Mouse (Mus musculus) spleen, adult 12 weeks (tissue): ENCODE measurements around the gene Olfr1315-ps1.

Experiments used
- DNase-seq: peaks from one replicate; pipeline ENCODE4 v3.0.0; 2022; ENCODE audit warnings: low spot score

The Olfr1315-ps1 gene

DNA sequence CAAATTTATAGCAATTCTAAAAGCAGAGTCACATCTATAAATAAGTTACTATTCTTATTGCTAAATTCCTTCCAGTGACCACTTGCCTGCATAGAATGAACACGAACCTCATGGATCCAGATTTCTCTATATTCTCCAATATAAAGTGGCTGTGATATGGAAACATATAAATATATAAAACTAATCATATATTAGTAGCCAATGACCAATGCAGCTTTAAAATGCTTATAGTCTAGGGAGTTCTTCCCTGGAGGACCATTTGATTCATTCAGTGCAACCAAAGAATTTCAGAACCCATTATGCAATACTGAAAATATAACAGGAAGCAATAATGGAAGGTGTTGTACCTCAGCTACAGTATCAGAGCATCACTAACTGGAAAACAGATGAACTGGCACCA is at the start of gene Olfr1315-ps1:
TSS of gene Olfr1315-ps1 (minus strand) at position 101 of the 400 bp plus-strand sequence.
- no peak for DNase-seq

DNA sequence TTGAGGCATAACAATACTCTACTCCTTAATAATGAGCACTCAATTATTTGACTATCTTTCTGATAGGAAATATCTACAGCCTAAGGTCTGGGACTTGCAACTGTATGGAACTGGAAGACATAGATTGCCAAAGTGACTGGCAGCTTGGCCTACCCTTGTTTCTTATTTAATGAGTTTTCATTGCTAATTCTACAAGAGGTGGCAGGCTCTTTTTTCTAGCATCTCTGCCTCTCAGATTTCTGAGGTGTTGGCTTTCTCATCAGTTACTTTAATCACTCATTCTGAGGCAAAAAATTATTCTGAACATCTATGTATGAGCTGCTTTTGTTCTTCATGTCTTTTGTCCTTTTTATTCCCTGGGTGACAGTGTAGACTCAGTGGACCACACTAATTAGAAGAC is 38.7 kb upstream of the Olfr1315-ps1 start, which contains the start of gene Olfr1318:
TSS of gene Olfr1318 (plus strand) at position 301 of the 400 bp plus-strand sequence.
- DNase-seq = no peak

DNA sequence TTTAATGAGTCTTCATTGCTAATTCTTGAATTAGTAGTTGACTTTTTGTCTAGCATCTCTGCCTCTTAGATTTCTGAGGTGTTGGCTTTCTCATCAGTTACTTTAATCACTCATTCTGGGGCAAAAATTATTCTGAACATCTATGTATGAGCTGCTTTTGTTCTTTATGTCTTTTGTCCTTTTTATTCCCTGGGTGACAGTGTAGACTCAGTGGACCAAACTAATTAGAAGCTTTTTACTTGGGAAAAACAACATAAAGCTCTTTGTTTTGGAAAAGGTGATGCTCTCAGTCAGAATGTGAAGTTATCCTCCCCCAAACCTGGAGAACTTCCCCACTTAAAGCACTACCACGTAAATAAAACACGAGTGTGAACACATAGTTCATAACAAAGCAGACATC is 24.8 kb upstream of the Olfr1315-ps1 start, which contains the start of gene Olfr1317:
TSS of gene Olfr1317 (plus strand) at position 301 of the 400 bp plus-strand sequence.
- DNase-seq = no peak

DNA sequence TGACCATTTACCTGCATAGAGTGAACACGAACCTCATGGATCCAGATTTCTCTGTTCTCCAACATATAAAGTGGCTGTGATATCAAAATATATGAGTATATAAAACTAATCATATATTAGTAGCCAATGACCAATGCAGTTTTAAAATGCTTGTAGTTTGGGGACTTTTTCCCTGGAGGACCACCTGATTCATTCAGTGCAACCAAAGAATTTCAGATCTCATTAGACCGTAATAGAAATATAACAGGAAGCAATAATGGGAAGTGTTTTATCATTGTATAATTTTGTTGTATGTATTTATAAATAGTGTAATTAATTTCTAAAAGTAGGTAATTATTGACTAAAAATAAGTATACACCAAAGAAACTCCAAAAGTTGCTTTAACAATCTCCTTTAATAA is 19.6 kb upstream of the Olfr1315-ps1 start, which contains the start of gene Olfr1316:
TSS of gene Olfr1316 (minus strand) at position 101 of the 400 bp plus-strand sequence.
- DNase-seq = no peak

DNA sequence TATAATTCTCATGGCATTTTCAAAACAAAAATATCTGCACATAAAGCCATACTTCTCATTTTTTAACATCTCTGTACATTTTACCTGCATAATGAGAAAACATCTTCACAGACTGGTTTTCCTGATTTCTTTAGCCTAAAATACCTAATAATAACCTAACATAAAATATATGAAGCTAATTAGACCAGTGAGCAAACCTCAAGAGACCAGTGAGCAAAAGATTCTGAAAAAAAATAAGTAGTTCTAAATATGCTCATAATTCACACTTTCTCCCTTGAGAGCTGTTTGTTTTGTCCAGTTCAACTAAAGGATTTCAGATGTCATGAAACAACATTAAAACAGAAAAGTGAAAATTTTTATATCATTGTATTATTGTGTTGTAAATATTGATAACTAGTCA is 18.6 kb downstream of the Olfr1315-ps1 start, which contains the start of gene Olfr1314:
TSS of gene Olfr1314 (minus strand) at position 101 of the 400 bp plus-strand sequence.
- no peak for DNase-seq

DNA sequence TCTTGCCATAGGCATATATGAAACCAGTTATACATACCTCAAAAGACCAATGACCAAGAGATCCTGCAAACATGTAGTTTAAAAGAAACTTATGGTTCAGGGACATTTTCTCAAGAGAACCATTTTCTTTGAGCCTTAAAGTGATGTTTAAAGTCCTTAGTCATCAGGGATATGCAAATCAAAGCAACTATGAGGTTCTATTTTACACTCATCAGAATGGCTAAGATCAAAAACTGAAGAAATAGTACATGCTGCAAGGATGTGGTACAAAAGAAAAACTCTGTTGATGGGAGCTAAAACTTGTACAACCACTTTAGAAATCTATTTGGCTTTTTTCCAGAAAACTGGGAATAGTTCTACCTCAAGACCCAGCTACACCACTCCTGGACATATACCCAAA is 37.5 kb downstream of the Olfr1315-ps1 start, which contains the start of gene Olfr1313:
TSS of gene Olfr1313 (minus strand) at position 101 of the 400 bp plus-strand sequence.
- no peak for DNase-seq
